Mouse (Mus musculus): ENCODE results near the gene Mgat5.

GRCm38 (mm10) chr1:127219621-127220020 is 14.8 kb downstream of the Mgat5 start:
- TF ChIP-seq CTCF (IDR thresholded peaks at IDR 0.05; ENCODE audit: low read depth, low read length) (no peak), POLR2AphosphoS5 (IDR thresholded peaks at IDR 0.05; ENCODE audit: insufficient replicate concordance, low read depth, low read length) (no peak), GATA2 (IDR thresholded peaks at IDR 0.05; ENCODE audit: borderline replicate concordance, low read depth, low read length) (no peak), GATA1 (IDR thresholded peaks at IDR 0.05; ENCODE audit: borderline replicate concordance, low read length) (no peak)

All from G1E (cell line).